Mouse (Mus musculus) heart, embryonic 14.5 days (tissue): Measurements from ENCODE around the gene Olfr1133. TPM values are rescaled to one million over a fixed set of nuclear protein-coding genes. Genes with fewer than 3 reads are reported as not detected.

ENCODE experiments used
- polyA plus RNA-seq: library from polyadenylated mRNA; unstranded; fragments of >200 nt; fragmentation: Nextera tagmentation; extraction: Ambion mirVana; gene quantifications from 2 replicates; pipeline ENCODE4 v1.2.1, GENCODE M21; 2014

The Olfr1133 gene
- polyA plus RNA-seq, 1 experiment from 2014 or later: not detected

Other genes starting within 250 kb of the Olfr1133 start
- gene Olfr1123, start 230.7 kb downstream of the Olfr1133 start, polyA plus RNA-seq: not detected in 2 replicates
- not detected in 2 replicates for gene Olfr1124, start 217.1 kb downstream of the Olfr1133 start, polyA plus RNA-seq
- gene Olfr1126, start 193.4 kb downstream of the Olfr1133 start, polyA plus RNA-seq: not detected in 2 replicates
- not detected in 2 replicates for gene Pramel7, start 150.3 kb downstream of the Olfr1133 start, polyA plus RNA-seq
- gene Pramel6, start 140.8 kb downstream of the Olfr1133 start, polyA plus RNA-seq: not detected in 2 replicates
- gene Olfr153, start 115.6 kb downstream of the Olfr1133 start, polyA plus RNA-seq: not detected in 2 replicates
- gene Olfr1128, start 101.8 kb downstream of the Olfr1133 start, polyA plus RNA-seq: not detected in 2 replicates
- not detected in 2 replicates for gene Olfr1129, start 73.5 kb downstream of the Olfr1133 start, polyA plus RNA-seq
- gene Olfr1130, start 41.2 kb downstream of the Olfr1133 start, polyA plus RNA-seq: not detected in 2 replicates
- not detected in 2 replicates for gene Olfr1131, start 20.3 kb downstream of the Olfr1133 start, polyA plus RNA-seq
- not detected in 2 replicates for gene Olfr1132, start 9.8 kb downstream of the Olfr1133 start, polyA plus RNA-seq
- not detected in 2 replicates for gene Olfr1134, start 11.1 kb upstream of the Olfr1133 start, polyA plus RNA-seq
- not detected in 2 replicates for gene Olfr1135, start 26.3 kb upstream of the Olfr1133 start, polyA plus RNA-seq
- gene Olfr1136, start 46.6 kb upstream of the Olfr1133 start, polyA plus RNA-seq: not detected in 2 replicates
- not detected in 2 replicates for gene Olfr1137, start 65.8 kb upstream of the Olfr1133 start, polyA plus RNA-seq
- gene Olfr1138, start 92.6 kb upstream of the Olfr1133 start, polyA plus RNA-seq: not detected in 2 replicates
- not detected in 2 replicates for gene Olfr1140, start 96.4 kb upstream of the Olfr1133 start, polyA plus RNA-seq
- not detected in 2 replicates for gene Olfr1141, start 106.6 kb upstream of the Olfr1133 start, polyA plus RNA-seq
- gene Olfr152, start 132.1 kb upstream of the Olfr1133 start, polyA plus RNA-seq: not detected in 2 replicates
- not detected in 2 replicates for gene Olfr1143, start 153.2 kb upstream of the Olfr1133 start, polyA plus RNA-seq
- not detected in 2 replicates for gene Olfr1145, start 162.4 kb upstream of the Olfr1133 start, polyA plus RNA-seq
- not detected in 2 replicates for gene Olfr1148, start 183.2 kb upstream of the Olfr1133 start, polyA plus RNA-seq
- not detected in 2 replicates for gene Olfr1150-ps1, start 196.6 kb upstream of the Olfr1133 start, polyA plus RNA-seq
- gene Olfr1151, start 208.5 kb upstream of the Olfr1133 start, polyA plus RNA-seq: not detected in 2 replicates
- gene Olfr1152, start 219.1 kb upstream of the Olfr1133 start, polyA plus RNA-seq: not detected in 2 replicates
- not detected in 2 replicates for gene Olfr1153, start 247.6 kb upstream of the Olfr1133 start, polyA plus RNA-seq